Mouse (Mus musculus): Measurements from ENCODE around the gene Tc2n. TPM values are rescaled to one million over a fixed set of nuclear protein-coding genes. Genes with fewer than 3 reads are reported as not detected.

Tc2n gene
- 0.40 and 0.59 TPM in 2 replicates for polyA plus RNA-seq (2015; fragmentation: Nextera tagmentation; extraction: Ambion mirVana)

DNA sequence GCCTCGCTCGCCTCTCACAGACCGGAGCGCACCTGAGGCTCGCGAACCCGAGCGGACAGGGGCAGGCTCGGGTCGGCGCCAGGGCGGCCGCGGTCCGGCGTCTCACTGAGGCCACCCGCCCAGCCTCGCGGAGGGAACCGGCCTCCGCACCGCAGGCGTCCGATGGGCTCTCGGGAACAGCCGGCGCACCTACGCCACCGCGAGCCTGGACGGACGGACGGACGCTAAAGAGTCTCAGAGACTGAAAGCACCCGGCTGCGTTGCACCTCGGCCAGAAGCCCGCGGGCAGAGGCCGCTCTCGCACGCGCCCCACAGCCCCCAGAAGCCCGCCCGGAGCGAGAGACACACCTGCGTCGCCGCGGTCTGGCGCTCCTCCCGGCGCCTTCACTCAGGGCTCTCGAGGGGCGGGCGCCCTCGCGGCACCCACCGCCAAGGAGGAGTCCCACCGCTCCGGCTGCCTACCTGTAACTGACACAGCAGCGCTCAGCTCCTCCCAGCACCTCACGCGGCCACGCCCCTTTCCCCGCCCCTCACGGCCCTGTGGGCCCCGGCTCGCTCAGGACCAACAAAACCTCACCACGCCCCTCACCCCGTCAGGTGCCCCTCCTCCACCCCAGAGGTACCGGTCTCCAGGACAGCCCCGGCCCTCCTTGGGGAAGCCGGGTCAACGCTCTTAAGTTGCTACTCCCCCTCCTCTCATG lies at the start of gene Tc2n:
Tc2n (minus strand) TSS at position 470 of the 701 bp plus-strand sequence.
- under 1% methylated on average over 74 of the region's 75 CpGs for WGBS
- 0 out of 2 replicates have a peak, but pooled peaks cover 5% of the 10 kb centered on the region for H3K27me3 ChIP-seq
- peak within 1 kb of the TSS; percentile 97 for H3K4me2 ChIP-seq
- peak within 1 kb of the TSS; percentile 53 for H3K9ac ChIP-seq
- H3K4me1 ChIP-seq (replicated peaks), result peaks cover 9% of the 10 kb centered on the region
- H3K9me3 ChIP-seq, result no peaks in the 10 kb centered on the region
- H3K27ac ChIP-seq (replicated peaks), result no peak within 1 kb of the TSS
- H3K36me3 ChIP-seq, result no peaks in the 10 kb centered on the region
- H3K4me3 ChIP-seq, result peak within 1 kb of the TSS; percentile 79
- ATAC-seq (ENCODE audit: low FRiP score, low read depth), result peak; percentile 98

DNA sequence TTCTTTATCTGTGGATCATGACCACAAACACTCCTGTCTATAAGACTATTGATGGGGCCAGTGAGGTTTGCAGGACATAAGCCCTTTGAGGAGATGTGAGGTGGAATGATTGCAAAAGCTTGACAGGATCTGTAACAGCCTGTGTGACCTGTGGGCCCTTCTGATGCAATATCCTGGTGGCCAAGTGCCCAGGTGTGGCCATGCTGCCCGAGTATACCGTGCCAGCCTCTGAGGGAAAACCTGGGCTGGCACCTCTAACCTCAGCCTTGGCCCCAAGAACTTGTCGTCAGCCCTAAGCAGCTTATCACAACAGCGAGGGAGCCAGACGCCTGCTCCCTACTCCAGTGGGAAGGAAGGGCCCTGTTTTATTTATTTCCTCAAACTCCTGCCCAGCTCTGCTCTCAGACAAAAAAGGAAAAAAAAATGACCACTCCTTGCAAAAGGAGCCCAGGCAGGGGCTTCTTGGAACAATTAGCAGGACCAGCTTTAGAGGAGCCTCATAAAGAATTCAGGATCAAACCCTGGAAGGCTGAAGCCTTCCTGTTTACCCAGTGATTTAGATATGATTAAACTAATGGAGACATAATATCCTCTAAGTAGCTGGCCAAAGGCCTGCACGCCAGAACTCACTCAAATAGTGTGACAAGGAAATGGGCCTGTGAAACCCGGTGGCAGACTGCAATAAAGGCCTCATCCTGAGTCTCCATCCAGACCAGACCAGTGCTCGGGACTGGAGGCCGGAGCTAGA lies 49.2 kb upstream of the Tc2n start:
- Histone ChIP-seq H3K9me3 (no peaks in the 10 kb centered on the region), H3K4me1 (replicated peaks) (no peaks in the 10 kb centered on the region; the same call in 1 of the 2 replicates), H3K4me3 (no peak overlapping the region), H3K4me2 (no peak overlapping the region), H3K9ac (no peak overlapping the region), H3K36me3 (no peaks in the 10 kb centered on the region), H3K27ac (replicated peaks) (no peak overlapping the region), H3K27me3 (no peaks in the 10 kb centered on the region)
- 71% methylated on average over 9 of the region's 9 CpGs for WGBS
- no peak for ATAC-seq (ENCODE audit: low FRiP score, low read depth)

- ATAC-seq (ENCODE audit: low FRiP score, low read depth), result no peak
- Histone ChIP-seq H3K4me3 (no peak overlapping the region), H3K9me3 (no peaks in the 10 kb centered on the region), H3K4me2 (no peak overlapping the region), H3K9ac (no peak overlapping the region), H3K27ac (replicated peaks) (no peak overlapping the region; the same call in 1 of the 2 replicates), H3K4me1 (replicated peaks) (no peaks in the 10 kb centered on the region; the same call in 1 of the 2 replicates), H3K27me3 (no peaks in the 10 kb centered on the region), H3K36me3 (no peaks in the 10 kb centered on the region)
- 76% methylated on average over 3 of the region's 3 CpGs for WGBS
Observed at GRCm38 (mm10) chr12:101766228-101766852, 48.0 kb upstream of the Tc2n start.

DNA sequence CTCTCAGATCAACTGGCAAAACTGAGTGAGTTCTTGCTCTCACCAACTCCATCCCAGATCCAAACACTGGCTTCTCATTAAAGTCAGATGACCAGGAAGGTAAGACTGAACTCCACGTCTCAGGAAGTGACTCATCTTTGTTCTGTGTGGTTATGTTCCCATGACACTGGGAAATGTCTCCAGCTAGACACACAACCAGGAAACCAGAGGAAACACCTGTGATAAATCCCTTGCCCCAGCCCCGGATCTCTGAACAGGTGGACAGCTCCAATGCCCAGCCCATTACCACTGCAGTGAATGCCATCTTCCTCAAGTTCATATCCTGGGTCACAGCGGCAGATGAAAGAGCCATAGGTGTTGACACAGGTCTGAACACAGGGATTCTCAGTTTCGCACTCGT lies 46.5 kb upstream of the Tc2n start:
- no peak overlapping the region for H3K27ac ChIP-seq (replicated peaks)
- no peak for ATAC-seq (ENCODE audit: low FRiP score, low read depth)
- H3K27me3 ChIP-seq, result no peaks in the 10 kb centered on the region
- no peak overlapping the region for H3K4me2 ChIP-seq
- no peak overlapping the region for H3K9ac ChIP-seq
- no peaks in the 10 kb centered on the region for H3K9me3 ChIP-seq
- no peaks in the 10 kb centered on the region; the same call in 1 of the 2 replicates for H3K4me1 ChIP-seq (replicated peaks)
- WGBS, result 87% methylated on average over 5 of the region's 5 CpGs
- no peak overlapping the region for H3K4me3 ChIP-seq
- no peaks in the 10 kb centered on the region for H3K36me3 ChIP-seq

- whole genome bisulfite sequencing, result 77% methylated on average over 3 of the region's 3 CpGs
- Histone ChIP-seq H3K4me2 (no peak overlapping the region), H3K27ac (replicated peaks) (no peak overlapping the region), H3K9me3 (no peaks in the 10 kb centered on the region), H3K4me1 (replicated peaks) (no peaks in the 10 kb centered on the region; the same call in 1 of the 2 replicates), H3K9ac (no peak overlapping the region), H3K36me3 (no peaks in the 10 kb centered on the region), H3K4me3 (no peak overlapping the region), H3K27me3 (no peaks in the 10 kb centered on the region)
- no peak for ATAC-seq (ENCODE audit: low FRiP score, low read depth)
Observed at GRCm38 (mm10) chr12:101763065-101763464, 44.7 kb upstream of the Tc2n start.

DNA sequence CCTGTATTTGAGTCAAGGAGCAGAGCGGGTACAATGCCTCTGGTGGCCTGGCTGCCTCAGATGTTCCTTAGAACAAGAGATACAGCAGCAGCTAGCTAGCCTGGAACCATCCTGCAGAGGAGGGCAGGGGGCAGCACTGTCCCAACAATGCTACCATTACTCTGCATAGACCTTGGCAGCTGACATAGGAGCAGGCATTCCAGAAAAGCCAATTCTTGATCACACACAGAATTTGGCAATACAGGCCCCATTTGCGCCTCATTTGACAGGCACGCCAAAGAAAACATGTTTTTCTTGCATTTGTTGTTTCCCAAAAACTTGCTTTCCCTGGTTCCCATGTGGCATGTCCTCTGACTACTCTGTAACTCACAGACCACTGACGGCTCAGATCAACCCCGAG lies 43.7 kb upstream of the Tc2n start:
- Histone ChIP-seq H3K9ac (no peak overlapping the region), H3K4me3 (no peak overlapping the region), H3K4me2 (no peak overlapping the region), H3K27ac (replicated peaks) (no peak overlapping the region), H3K4me1 (replicated peaks) (no peaks in the 10 kb centered on the region; the same call in 1 of the 2 replicates), H3K27me3 (no peaks in the 10 kb centered on the region), H3K9me3 (no peaks in the 10 kb centered on the region), H3K36me3 (no peaks in the 10 kb centered on the region)
- 94% methylated on average over 5 of the region's 5 CpGs for WGBS
- ATAC-seq (ENCODE audit: low FRiP score, low read depth), result no peak

DNA sequence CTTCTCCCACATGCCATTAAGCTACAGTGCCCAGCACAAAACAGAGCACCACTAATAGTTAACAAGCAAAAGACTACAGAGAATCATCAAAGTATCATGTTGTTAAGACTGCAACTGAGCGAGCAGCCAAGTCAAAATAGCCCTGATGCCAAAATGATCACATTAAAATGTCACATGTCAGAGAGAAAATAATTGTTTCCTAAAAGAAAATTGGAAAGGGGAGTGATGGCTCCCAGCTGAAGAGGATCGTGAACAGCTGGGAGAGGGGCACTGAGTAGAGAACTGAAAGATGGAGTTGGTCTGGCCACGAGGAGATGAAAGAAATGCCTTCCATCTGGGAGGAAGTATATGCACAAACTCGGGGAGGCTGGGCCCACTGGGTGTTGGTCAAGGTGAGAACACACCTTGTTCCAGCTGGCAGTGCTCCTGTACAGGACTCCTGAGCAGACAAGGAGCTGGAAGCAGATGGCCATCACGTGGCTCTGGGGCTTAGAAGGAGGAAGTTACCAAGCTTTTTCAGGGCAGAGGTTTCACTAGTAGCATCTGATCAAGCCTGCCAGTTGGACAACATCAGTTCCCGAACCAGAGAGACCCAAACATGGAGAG lies 41.2 kb upstream of the Tc2n start:
- Histone ChIP-seq H3K27me3 (no peaks in the 10 kb centered on the region), H3K36me3 (no peaks in the 10 kb centered on the region), H3K4me2 (no peak overlapping the region), H3K4me1 (replicated peaks) (no peaks in the 10 kb centered on the region), H3K4me3 (no peak overlapping the region), H3K9ac (no peak overlapping the region), H3K27ac (replicated peaks) (no peak overlapping the region), H3K9me3 (no peaks in the 10 kb centered on the region)
- WGBS, result 69% methylated on average over 6 of the region's 6 CpGs
- no peak for ATAC-seq (ENCODE audit: low FRiP score, low read depth)

DNA sequence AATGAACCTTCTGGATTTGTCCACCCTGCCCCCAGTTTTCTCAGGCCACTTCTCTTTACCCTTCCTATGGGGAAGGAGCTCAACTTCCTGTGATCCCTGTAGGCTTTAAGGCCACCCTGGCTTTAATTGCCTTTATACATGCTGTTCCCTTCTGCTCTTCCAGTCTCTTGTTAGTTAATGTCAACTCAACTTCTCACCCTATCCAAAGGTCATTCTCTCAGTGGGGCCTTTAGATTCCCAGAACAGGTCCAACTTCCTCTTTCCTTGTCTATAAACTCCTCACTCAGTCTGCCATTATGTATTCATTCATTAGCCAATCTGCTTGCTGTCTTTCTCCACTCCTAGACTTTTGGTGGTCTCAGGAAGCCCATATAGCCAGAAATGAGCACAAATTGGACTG lies 40.4 kb upstream of the Tc2n start:
- Histone ChIP-seq H3K27ac (replicated peaks) (no peak overlapping the region), H3K9me3 (no peaks in the 10 kb centered on the region), H3K9ac (no peak overlapping the region), H3K27me3 (no peaks in the 10 kb centered on the region), H3K4me2 (no peak overlapping the region), H3K4me3 (no peak overlapping the region), H3K36me3 (no peaks in the 10 kb centered on the region), H3K4me1 (replicated peaks) (no peaks in the 10 kb centered on the region)
- ATAC-seq (ENCODE audit: low FRiP score, low read depth), result no peak

DNA sequence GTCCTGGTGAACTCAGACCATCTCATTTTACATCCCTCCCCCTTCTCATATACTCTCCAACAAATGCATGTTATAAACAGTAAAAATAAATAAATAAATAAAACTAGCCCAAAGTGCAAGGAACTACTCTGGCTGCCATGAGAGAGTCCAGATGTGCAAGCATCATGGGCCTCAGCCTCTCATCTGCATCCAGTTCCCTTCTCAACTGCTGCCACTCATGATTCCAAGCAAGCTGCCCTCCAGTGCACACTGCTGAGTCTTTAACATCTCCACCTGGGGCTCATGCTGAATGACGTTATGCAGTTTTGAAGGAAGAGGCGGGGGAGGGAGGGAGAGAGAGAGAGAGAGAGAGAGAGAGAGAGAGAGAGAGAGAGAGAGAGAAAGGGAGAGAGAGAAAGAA lies 24.1 kb upstream of the Tc2n start:
- Histone ChIP-seq H3K36me3 (no peaks in the 10 kb centered on the region), H3K9me3 (no peaks in the 10 kb centered on the region), H3K4me1 (replicated peaks) (no peaks in the 10 kb centered on the region), H3K4me3 (no peak overlapping the region), H3K9ac (no peak overlapping the region), H3K27me3 (no peaks in the 10 kb centered on the region), H3K4me2 (no peak overlapping the region), H3K27ac (replicated peaks) (no peak overlapping the region)
- 65% methylated on average over 2 of the region's 2 CpGs for WGBS
- ATAC-seq (ENCODE audit: low FRiP score, low read depth), result no peak

DNA sequence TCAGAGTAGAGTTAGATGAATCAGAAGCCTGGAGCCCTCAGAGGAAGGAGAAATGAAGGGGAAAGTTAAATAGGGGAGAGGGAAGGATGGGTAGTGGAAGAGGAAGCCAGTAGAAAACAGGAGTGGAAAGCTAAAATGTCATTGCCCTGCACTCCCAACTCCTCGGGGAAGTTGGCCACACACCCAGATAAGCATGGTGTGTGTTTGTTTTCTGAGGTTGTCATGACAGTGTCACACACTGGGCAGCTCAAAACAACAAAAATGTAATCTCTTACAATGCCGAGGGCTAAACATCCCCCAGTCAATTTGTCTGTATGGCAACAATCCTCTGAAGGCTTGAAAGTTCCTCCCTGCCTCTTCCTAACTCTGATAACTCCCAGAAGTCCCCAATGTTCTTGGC lies 22.2 kb upstream of the Tc2n start:
- Histone ChIP-seq H3K9ac (no peak overlapping the region), H3K4me2 (no peak overlapping the region), H3K36me3 (no peaks in the 10 kb centered on the region), H3K9me3 (no peaks in the 10 kb centered on the region), H3K27ac (replicated peaks) (no peak overlapping the region), H3K4me3 (no peak overlapping the region), H3K27me3 (no peaks in the 10 kb centered on the region), H3K4me1 (replicated peaks) (no peaks in the 10 kb centered on the region)
- ATAC-seq (ENCODE audit: low FRiP score, low read depth), result no peak
- WGBS, result 79% methylated on average over 2 of the region's 2 CpGs

DNA sequence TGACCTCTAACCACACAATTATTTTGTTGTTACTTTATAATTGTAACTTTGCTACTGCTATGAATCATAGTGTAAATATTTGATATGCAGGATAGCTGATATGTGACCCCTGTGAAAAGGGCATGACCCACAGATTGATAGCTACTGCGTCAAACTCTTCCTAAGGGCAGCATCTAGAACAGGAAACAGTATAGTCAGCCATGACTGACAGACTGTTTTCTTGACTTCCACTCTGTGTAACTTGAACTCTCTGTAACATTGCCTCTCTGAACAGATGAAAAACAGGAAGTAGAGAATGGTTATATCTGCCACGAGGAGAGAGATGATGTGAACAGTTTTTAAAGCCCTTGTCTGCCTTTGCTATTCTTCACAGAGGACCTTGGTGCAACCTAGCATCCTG lies 21.7 kb upstream of the Tc2n start:
- H3K27me3 ChIP-seq, result no peaks in the 10 kb centered on the region
- H3K9ac ChIP-seq, result no peak overlapping the region
- no peaks in the 10 kb centered on the region for H3K4me1 ChIP-seq (replicated peaks)
- 74% methylated on average over 2 of the region's 2 CpGs for WGBS
- no peak overlapping the region for H3K4me3 ChIP-seq
- ATAC-seq (ENCODE audit: low FRiP score, low read depth), result no peak
- no peak overlapping the region for H3K27ac ChIP-seq (replicated peaks)
- no peaks in the 10 kb centered on the region for H3K9me3 ChIP-seq
- no peak overlapping the region for H3K4me2 ChIP-seq
- no peaks in the 10 kb centered on the region for H3K36me3 ChIP-seq

DNA sequence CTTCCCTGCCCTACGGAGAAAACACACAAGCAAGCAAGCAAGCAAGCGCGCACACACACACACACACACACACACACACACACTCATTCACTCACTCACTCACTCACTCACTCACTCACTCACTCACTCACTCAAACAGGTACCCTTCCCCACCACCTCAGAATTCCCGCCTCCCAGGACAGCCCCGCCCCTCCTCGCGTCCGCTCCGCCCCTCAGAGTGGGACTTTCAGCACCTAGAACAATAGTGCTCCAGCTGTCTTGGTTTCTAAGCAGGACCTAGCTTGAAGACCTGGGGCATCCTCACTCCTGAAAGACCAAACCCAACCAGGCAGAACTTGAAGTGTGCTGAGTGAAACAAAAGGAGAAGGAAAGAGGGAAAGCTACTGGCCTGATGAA lies 430 bp upstream of the Tc2n start:
- 0 out of 2 replicates have a peak, but pooled peaks cover 5% of the 10 kb centered on the region for H3K27me3 ChIP-seq
- H3K27ac ChIP-seq (replicated peaks), result no peak overlapping the region
- H3K4me1 ChIP-seq (replicated peaks), result peaks cover 9% of the 10 kb centered on the region
- H3K9me3 ChIP-seq, result no peaks in the 10 kb centered on the region
- H3K9ac ChIP-seq, result no peak overlapping the region
- peak overlapping the region; percentile 97 for H3K4me2 ChIP-seq
- no peaks in the 10 kb centered on the region for H3K36me3 ChIP-seq
- peak overlapping the region; percentile 79 for H3K4me3 ChIP-seq
- WGBS, result 0% methylated on average over 9 of the region's 9 CpGs
- peak; percentile 85 for ATAC-seq (ENCODE audit: low FRiP score, low read depth)
